Mouse (Mus musculus) lung, adult 2 months (tissue): Measurements from ENCODE around the gene Acot1.

Experiments used
- CTCF ChIP-seq: fragments of 200-500 bp; IDR thresholded peaks from 2 replicates; pipeline ENCODE4 v1.5.1; 2011; ENCODE audit warnings: mild to moderate bottlenecking, low read length, control low read depth; ENCODE audit not compliant: insufficient read depth
- POLR2A ChIP-seq: fragments of 200-500 bp; IDR thresholded peaks from 2 replicates; pipeline ENCODE4 v1.6.1; 2011; ENCODE audit warnings: low read depth, mild to moderate bottlenecking, control low read depth, low read length, borderline replicate concordance; ENCODE audit errors: extremely low read depth

DNA sequence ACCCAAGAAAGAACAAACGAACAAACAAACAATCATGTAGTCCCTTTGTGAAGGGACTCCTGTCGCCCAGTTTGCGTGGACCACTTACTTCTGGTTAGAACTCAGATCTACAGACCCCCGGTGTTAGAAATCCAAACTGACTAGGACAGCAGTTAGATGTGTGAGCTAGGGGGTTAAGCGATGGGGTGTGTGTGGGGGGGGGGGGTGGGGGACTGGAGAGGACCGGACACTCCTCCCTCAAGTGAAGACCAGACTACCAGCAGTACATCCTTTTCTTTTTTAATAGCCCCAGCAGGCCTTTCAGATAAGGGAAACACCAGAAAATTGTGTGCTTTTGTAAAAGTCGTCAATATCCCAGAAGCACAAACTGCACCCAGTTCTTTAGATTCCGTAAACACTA is 561 bp upstream of the Acot1 start:
- TF ChIP-seq CTCF (no peak), POLR2A (no peak)
